Mouse (Mus musculus) ovary, adult 18-20 months (tissue): ENCODE measurements around the gene Dennd1a.

Experiments used
- DNase-seq: peaks from one replicate; pipeline ENCODE4 v3.0.0; 2022; ENCODE audit warnings: low spot score, mixed read lengths

The Dennd1a gene

DNA sequence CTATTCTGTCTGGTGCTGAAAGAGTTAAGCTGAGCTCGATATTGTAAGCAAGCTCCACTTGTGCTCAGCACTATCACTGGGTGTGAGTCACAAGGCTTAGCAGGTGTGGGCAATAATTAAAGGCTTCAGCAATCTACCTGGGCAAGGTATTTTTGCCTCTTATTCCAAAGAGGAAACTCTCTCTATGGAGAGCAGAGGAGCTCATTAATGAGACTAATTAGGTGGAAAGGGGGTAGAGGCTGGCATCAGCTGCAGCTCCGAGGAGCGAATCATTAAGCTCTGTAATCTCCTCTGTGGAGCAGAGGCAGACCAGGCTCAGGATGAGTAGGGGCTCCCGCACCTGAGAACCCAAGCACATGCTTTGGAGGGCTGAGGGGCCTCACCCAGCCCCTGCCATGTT is 407.5 kb downstream of the Dennd1a start:
- DNase-seq, result no peak

DNA sequence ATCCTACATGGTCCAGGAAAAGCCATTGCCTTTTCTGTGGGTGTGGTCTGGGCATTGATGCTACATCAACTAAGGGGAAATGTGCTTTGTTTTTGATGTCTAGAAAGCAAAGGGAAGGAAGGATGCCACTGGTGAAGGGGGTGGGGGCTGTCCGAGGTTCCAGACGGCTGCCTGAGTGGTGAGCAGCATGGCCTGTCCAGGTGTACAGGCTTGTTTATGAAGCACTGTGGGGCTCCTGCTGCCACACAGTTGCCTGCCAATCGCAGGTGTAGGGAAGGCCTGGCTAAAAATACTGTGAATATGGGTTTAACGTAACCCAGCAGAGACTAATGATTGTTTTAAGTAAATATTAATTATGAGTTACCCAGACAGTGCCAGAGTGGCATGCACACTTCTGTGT is 414.4 kb downstream of the Dennd1a start:
- no peak for DNase-seq

DNA sequence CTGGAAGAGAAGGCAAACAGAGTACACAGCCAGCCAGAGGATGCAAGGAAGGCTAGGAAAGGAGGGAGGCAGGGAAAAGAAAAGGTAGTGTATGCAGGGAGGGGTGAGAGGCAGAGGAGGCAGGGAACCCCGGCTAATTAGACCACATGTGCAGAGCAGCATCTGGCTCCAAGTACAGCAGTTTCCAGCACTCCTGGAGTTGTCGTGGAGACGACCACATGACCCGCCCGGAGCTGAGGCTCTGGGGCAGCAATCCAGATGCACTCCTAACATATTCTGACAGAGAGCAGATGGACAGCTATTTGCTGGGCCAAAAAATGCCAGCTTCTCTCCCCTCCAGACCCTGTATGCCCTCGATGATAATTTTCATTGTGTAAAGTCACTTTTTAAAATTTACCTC is 417.6 kb downstream of the Dennd1a start:
- no peak for DNase-seq

DNA sequence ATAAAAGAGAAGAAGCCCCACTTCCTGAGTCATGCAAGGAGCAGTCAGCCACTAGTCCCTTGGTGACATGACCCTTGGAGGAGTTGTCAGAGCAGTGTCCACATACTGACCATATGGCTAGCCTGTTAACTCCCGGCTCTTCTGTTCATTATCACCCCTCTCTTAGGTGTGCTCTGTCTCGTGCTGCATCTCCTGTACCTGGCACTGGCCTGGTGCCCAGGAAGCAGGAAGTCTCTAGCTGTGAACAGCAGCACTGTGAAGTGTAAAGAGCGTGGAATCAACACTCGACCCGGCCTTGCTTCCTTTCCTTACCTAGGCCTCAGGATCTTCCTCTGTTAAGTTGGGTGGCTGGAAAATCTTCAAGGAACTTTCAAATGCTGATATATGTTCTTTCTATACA is 419.8 kb downstream of the Dennd1a start:
- no peak for DNase-seq

DNA sequence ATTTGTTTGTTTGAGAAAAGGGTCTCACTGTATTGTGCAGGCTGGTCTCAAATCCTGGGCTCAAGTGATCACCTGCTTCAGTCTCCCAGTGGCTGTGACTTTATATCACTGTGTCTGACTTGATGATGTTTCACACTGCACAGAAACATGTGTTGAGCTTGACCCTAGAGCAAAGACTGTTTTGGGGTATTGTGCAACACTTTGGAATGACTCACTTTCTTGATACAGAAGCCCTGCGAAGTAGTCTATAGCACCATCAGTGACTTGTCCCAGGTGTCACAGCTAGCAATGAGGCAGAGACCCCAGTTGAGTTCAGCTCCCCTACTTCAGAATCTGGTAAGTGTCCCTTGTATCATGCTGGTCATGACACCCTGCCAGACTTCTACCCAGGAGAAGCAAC is 429.7 kb downstream of the Dennd1a start:
- DNase-seq, result no peak

DNA sequence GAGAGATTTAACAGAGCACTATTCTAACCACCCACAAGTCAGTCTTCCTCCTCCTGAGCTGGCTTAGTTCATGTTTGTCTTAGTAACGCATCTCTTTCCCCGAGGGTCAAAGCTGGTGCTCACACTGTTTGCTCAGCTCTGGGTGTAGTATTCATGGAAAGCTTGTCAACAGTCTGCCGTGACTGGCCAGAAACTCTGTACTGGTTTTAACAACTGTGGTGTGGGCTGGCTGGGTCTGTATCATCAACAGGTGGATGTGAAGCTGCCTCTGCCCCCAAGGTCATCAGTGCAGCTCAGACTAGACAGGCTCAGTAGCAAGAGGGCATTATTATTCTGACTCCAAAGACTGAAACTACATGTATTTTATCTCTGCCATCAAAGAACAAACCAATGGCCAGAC is 430.2 kb downstream of the Dennd1a start:
- DNase-seq, result no peak

- no peak for DNase-seq
Observed at GRCm38 (mm10) chr2:37855226-37855625, 432.0 kb downstream of the Dennd1a start.

GRCm38 (mm10) chr2:37853878-37854435 is 433.2 kb downstream of the Dennd1a start:
- no peak for DNase-seq

GRCm38 (mm10) chr2:37850626-37851025 is 436.6 kb downstream of the Dennd1a start:
- no peak for DNase-seq

GRCm38 (mm10) chr2:37849357-37849756 is 437.8 kb downstream of the Dennd1a start:
- no peak for DNase-seq

GRCm38 (mm10) chr2:37842719-37843118 is 444.5 kb downstream of the Dennd1a start:
- DNase-seq, result no peak

DNA sequence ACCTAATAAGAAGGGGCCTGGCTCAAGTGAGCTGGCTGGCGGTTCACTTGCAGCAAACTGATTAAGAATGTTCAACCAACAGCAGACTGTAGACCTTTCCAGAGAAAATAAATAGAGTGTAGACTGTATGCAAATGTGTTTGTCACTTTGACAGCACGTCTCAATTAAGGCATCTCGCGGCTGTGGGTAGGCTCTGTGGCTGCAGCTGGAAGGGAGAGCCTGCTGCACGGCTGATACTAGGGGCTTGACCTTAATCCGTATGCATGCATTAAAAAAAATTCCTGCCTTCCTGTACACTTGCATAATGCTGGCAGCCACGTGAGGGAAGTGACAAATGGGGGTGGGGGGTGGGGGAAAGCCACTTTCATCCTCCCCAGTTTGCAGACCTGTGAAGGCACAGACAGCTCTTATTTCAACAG is 445.0 kb downstream of the Dennd1a start:
- no peak for DNase-seq

GRCm38 (mm10) chr2:37839922-37840321 is 447.3 kb downstream of the Dennd1a start:
- peak; percentile 15 for DNase-seq

- no peak for DNase-seq
Observed at GRCm38 (mm10) chr2:37838202-37838984, 448.8 kb downstream of the Dennd1a start.

DNA sequence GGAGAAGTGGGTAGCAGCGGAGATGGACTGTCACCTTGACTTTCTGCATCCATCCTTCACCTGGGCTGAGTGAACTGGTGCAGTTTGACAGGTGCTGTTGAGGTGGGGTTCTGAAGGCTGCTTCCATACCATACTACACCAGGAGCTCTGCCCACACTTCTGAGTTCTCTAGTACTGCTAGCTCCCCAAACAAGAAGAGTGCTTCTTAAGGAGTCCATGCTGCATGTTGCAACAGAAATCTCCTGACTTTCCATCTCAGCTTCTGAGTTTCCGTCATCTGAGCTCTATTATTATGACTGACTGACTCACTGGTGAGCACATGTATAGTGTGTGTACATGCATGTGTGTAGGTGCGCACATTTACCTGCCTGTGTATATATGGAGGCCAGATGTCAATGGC is 449.6 kb downstream of the Dennd1a start:
- DNase-seq, result no peak

GRCm38 (mm10) chr2:37836926-37837325 is 450.3 kb downstream of the Dennd1a start:
- DNase-seq, result no peak

GRCm38 (mm10) chr2:37832253-37832652 is 454.9 kb downstream of the Dennd1a start:
- no peak for DNase-seq

DNA sequence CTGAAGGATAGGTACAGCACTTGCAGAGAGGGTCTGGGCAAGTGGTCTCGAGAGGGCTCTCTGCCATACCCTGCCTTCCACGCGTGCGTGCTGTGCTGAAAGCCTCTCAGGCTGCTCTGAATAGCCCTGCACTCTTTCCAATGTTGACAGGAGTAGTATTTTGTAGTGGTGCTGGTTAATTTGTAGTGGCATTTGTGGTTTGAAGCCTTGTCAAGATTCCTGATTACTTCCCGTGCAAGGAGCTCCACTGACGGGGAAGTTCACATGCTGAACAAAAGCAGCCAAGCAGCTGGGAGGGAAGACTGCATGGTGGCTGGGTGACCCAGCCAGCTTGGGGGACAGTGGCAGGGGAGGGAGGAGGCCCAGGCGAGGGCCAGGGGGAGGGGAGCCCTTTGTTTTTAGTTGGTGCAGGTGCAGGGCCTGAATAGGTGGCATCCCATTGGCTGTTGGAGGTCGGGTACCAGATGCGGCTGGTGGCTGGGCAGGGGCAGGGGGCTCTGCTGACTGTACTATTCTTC is 457.4 kb downstream of the Dennd1a start:
- DNase-seq, result no peak

DNA sequence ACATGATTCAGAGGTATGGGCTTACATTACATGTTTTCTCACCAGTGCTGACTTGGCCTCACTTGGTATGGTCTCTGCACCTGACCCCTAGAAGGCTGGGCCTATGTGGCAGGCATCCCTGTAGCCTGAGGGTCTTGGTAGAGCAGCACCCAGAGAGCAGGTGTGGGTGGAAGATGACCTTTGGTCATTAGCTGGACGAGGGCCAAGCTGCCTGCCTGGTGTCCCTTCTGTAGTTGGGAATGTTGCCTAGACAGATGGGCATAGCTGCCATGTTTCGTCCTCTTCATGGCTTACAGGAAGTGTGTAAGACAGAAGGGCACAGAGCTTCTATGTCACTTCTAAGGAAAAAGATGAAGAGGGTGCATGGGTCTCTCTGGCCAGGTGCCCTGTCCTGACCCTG is 463.4 kb downstream of the Dennd1a start:
- no peak for DNase-seq

- no peak for DNase-seq
Observed at GRCm38 (mm10) chr2:37822122-37822521, 465.1 kb downstream of the Dennd1a start.

DNA sequence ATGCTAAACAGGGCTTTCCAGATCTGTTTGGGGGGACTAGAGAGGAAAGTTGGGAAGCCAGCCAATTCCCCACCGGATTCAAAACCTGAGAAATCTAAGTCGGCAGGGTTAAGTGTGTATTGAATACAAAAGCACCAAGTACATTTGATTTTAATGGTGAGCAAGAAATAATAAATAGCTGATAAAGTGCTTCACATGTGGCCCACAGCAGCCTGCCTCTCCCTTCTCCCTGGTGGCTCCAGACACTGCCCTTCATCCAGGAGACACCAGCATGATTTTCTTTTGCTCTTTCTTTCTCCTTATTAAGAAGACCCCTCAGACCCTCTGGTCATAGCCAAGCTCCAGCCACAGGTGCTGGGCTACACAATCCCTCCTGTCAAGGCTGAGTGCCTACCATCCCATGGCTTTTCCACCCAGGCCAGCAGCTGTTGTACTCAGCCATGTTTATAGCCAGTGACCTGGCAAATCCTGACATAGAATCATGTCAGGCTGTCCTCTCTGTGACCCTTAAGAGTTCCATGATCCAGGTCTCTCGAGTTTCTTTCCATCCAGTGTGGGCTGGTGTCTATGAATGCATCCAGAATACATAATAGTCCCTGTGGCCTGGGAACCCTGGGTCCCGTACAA is 467.6 kb downstream of the Dennd1a start:
- DNase-seq, result no peak

DNA sequence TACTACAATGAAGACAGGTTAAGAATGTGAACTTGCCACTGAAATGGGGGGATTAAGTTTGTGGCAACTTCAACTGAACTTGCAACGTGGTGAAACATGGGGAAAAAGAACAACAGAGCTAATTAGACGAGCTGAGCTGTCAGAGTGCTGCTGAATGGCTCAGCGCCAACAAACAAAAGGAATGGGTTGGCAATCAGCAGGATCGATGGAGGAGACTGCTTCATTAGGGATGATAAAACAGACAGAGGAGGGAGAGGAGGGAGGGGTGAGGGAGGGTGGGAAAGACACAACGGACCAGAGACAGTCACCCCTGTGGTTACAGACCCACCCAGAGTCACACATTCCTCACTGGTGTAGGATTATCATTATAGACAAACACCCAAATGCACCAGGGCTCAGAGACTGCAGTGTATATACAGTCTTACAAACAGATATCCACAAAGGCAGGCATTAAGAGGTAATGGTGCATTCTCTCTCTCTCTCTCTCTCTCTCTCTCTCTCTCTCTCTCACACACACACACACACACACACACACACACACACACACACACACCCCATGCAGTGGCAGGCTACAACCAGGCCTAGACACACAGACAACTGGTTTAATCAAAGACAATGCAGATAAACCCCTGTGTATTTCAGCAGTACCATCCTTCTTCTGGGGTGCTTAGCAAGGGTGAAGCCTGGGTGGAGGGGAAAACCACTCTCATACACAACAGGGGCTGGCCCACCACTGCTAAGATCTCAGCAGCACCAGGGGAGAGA is 468.2 kb downstream of the Dennd1a start:
- DNase-seq, result no peak
